Mouse (Mus musculus): ENCODE measurements around the gene Psen2. TPM values are rescaled to one million over a fixed set of nuclear protein-coding genes. Genes with fewer than 3 reads are reported as not detected.

The Psen2 gene
- total RNA-seq, 1 experiment, result 13.6 TPM

GRCm38 (mm10) chr1:180225500-180226220 lies 37.6 kb downstream of the Psen2 start:
- Histone ChIP-seq H3K9ac (ENCODE audit: insufficient read depth, low read depth, low read length, poor library complexity, severe bottlenecking) (peak overlapping the region; percentile 19; the same call in 1 of the 2 replicates), H3K4me3 (ENCODE audit: insufficient read depth in 1 of 2, low read depth in 1 of 2, low read length in 2 of 2, poor library complexity in 1 of 2, severe bottlenecking in 1 of 2) (peak overlapping the region; percentile 40 to 65), H3K27ac (ENCODE audit: insufficient read depth, low read depth, low read length, poor library complexity, severe bottlenecking) (no peak overlapping the region), H3K9me3 (ENCODE audit: control insufficient read depth, insufficient read depth, low read depth, low read length) (no peaks in the 10 kb centered on the region), H3K4me1 (ENCODE audit: control insufficient read depth in 2 of 2, insufficient read depth in 2 of 2, low read length in 2 of 2, poor library complexity in 1 of 2) (peaks cover 0 to 10% of the 10 kb centered on the region in 2 experiments; a peak in 2 of 4 replicates), H3K36me3 (ENCODE audit: control insufficient read depth, insufficient read depth, low read length, poor library complexity, severe bottlenecking) (no peaks in the 10 kb centered on the region)
- no peak for TF ChIP-seq HCFC1 (IDR thresholded peaks at IDR 0.05; ENCODE audit: borderline replicate concordance, insufficient read depth, low read length)
- TF ChIP-seq ZC3H11A (IDR thresholded peaks at IDR 0.05; ENCODE audit: borderline replicate concordance, low read depth, low read length), result no peak
- no peak for TF ChIP-seq ZNF384 (IDR thresholded peaks at IDR 0.05; ENCODE audit: low read depth, low read length)
- no peak for TF ChIP-seq MAFK (IDR thresholded peaks at IDR 0.05; ENCODE audit: insufficient read depth, low read depth, low read length)
- TF ChIP-seq CHD2 (IDR thresholded peaks at IDR 0.05; ENCODE audit: low read depth, low read length), result no peak
- DNase-seq (ENCODE audit: low read depth, low spot score), result peak; percentile 63
- in situ Hi-C loops (cut with MboI; ENCODE audit: low sequenced_read_pairs in 2 of 2, unreplicated experiment in 2 of 2), result loop anchor here in 1 of 2 experiments (10.0 kb wide), 1 partner anchor 371 kb away; no protein-coding TSS in a partner anchor

GRCm38 (mm10) chr1:180222007-180222406 lies 41.2 kb downstream of the Psen2 start:
- Histone ChIP-seq H3K4me3 (ENCODE audit: insufficient read depth in 1 of 2, low read depth in 1 of 2, low read length in 2 of 2, poor library complexity in 1 of 2, severe bottlenecking in 1 of 2) (no peak overlapping the region), H3K4me1 (ENCODE audit: control insufficient read depth in 2 of 2, insufficient read depth in 2 of 2, low read length in 2 of 2, poor library complexity in 1 of 2) (peaks cover 0 to 6% of the 10 kb centered on the region in 2 experiments; a peak in 2 of 4 replicates), H3K36me3 (ENCODE audit: control insufficient read depth, insufficient read depth, low read length, poor library complexity, severe bottlenecking) (no peaks in the 10 kb centered on the region), H3K9me3 (ENCODE audit: control insufficient read depth, insufficient read depth, low read depth, low read length) (no peaks in the 10 kb centered on the region), H3K9ac (ENCODE audit: insufficient read depth, low read depth, low read length, poor library complexity, severe bottlenecking) (no peak overlapping the region), H3K27ac (ENCODE audit: insufficient read depth, low read depth, low read length, poor library complexity, severe bottlenecking) (no peak overlapping the region)
- no peak for TF ChIP-seq HCFC1 (IDR thresholded peaks at IDR 0.05; ENCODE audit: borderline replicate concordance, insufficient read depth, low read length)
- no peak for TF ChIP-seq ZNF384 (IDR thresholded peaks at IDR 0.05; ENCODE audit: low read depth, low read length)
- TF ChIP-seq ZC3H11A (IDR thresholded peaks at IDR 0.05; ENCODE audit: borderline replicate concordance, low read depth, low read length), result no peak
- no peak for TF ChIP-seq CHD2 (IDR thresholded peaks at IDR 0.05; ENCODE audit: low read depth, low read length)
- TF ChIP-seq MAFK (IDR thresholded peaks at IDR 0.05; ENCODE audit: insufficient read depth, low read depth, low read length), result no peak
- DNase-seq (ENCODE audit: low read depth, low spot score), result no peak
- in situ Hi-C loops (cut with MboI; ENCODE audit: low sequenced_read_pairs in 2 of 2, unreplicated experiment in 2 of 2), result loop anchor here in 1 of 2 experiments (10.0 kb wide), 1 partner anchor 367 kb away; no protein-coding TSS in a partner anchor

GRCm38 (mm10) chr1:180220791-180221542 lies 42.3 kb downstream of the Psen2 start:
- no peaks in the 10 kb centered on the region for H3K9me3 ChIP-seq (ENCODE audit: control insufficient read depth, insufficient read depth, low read depth, low read length)
- H3K9ac ChIP-seq (ENCODE audit: insufficient read depth, low read depth, low read length, poor library complexity, severe bottlenecking), result no peak overlapping the region
- DNase-seq (ENCODE audit: low read depth, low spot score), result no peak
- in situ Hi-C loops (cut with MboI; ENCODE audit: low sequenced_read_pairs in 2 of 2, unreplicated experiment in 2 of 2), result loop anchor here in 1 of 2 experiments (10.0 kb wide), 1 partner anchor 366 kb away; no protein-coding TSS in a partner anchor
- H3K36me3 ChIP-seq (ENCODE audit: control insufficient read depth, insufficient read depth, low read length, poor library complexity, severe bottlenecking), result no peaks in the 10 kb centered on the region
- peaks cover 0 to 6% of the 10 kb centered on the region in 2 experiments; a peak in 2 of 4 replicates for H3K4me1 ChIP-seq (ENCODE audit: control insufficient read depth in 2 of 2, insufficient read depth in 2 of 2, low read length in 2 of 2, poor library complexity in 1 of 2)
- TF ChIP-seq CHD2 (IDR thresholded peaks at IDR 0.05; ENCODE audit: low read depth, low read length) (no peak), HCFC1 (IDR thresholded peaks at IDR 0.05; ENCODE audit: borderline replicate concordance, insufficient read depth, low read length) (no peak), MAFK (IDR thresholded peaks at IDR 0.05; ENCODE audit: insufficient read depth, low read depth, low read length) (no peak), ZC3H11A (IDR thresholded peaks at IDR 0.05; ENCODE audit: borderline replicate concordance, low read depth, low read length) (no peak), ZNF384 (IDR thresholded peaks at IDR 0.05; ENCODE audit: low read depth, low read length) (no peak)
- H3K27ac ChIP-seq (ENCODE audit: insufficient read depth, low read depth, low read length, poor library complexity, severe bottlenecking), result no peak overlapping the region
- no peak overlapping the region for H3K4me3 ChIP-seq (ENCODE audit: insufficient read depth in 1 of 2, low read depth in 1 of 2, low read length in 2 of 2, poor library complexity in 1 of 2, severe bottlenecking in 1 of 2)

- Histone ChIP-seq H3K9ac (ENCODE audit: insufficient read depth, low read depth, low read length, poor library complexity, severe bottlenecking) (no peak overlapping the region), H3K4me1 (ENCODE audit: control insufficient read depth in 2 of 2, insufficient read depth in 2 of 2, low read length in 2 of 2, poor library complexity in 1 of 2) (peaks cover under 1 to 7% of the 10 kb centered on the region in 2 experiments; a peak in 1 of 4 replicates), H3K27ac (ENCODE audit: insufficient read depth, low read depth, low read length, poor library complexity, severe bottlenecking) (no peak overlapping the region), H3K9me3 (ENCODE audit: control insufficient read depth, insufficient read depth, low read depth, low read length) (no peaks in the 10 kb centered on the region), H3K36me3 (ENCODE audit: control insufficient read depth, insufficient read depth, low read length, poor library complexity, severe bottlenecking) (no peaks in the 10 kb centered on the region), H3K4me3 (ENCODE audit: insufficient read depth in 1 of 2, low read depth in 1 of 2, low read length in 2 of 2, poor library complexity in 1 of 2, severe bottlenecking in 1 of 2) (no peak overlapping the region)
- no peak for TF ChIP-seq ZC3H11A (IDR thresholded peaks at IDR 0.05; ENCODE audit: borderline replicate concordance, low read depth, low read length)
- no peak for TF ChIP-seq HCFC1 (IDR thresholded peaks at IDR 0.05; ENCODE audit: borderline replicate concordance, insufficient read depth, low read length)
- TF ChIP-seq CHD2 (IDR thresholded peaks at IDR 0.05; ENCODE audit: low read depth, low read length), result no peak
- no peak for TF ChIP-seq ZNF384 (IDR thresholded peaks at IDR 0.05; ENCODE audit: low read depth, low read length)
- no peak for TF ChIP-seq MAFK (IDR thresholded peaks at IDR 0.05; ENCODE audit: insufficient read depth, low read depth, low read length)
- in situ Hi-C loops (cut with MboI; ENCODE audit: low sequenced_read_pairs in 2 of 2, unreplicated experiment in 2 of 2), result no loop called here
- no peak for DNase-seq (ENCODE audit: low read depth, low spot score)
These were observed 46.5 kb downstream of the Psen2 start for GRCm38 (mm10) chr1:180216541-180217276.

All from ES-E14 (cell line).